Mouse (Mus musculus) intestine, embryonic 16.5 days (tissue): ENCODE measurements around the gene Afap1. TPM values are rescaled to one million over a fixed set of nuclear protein-coding genes. Genes with fewer than 3 reads are reported as not detected.

Experiments used
- ATAC-seq: fragments of 200-750 bp; cut with Nextera tagmentation; 2 replicates; pipeline ENCODE4 v1.8.0; 2017; ENCODE audit warnings: moderate TSS enrichment, moderate library complexity
- H3K27ac ChIP-seq: fragments of 300-500 bp; sonication (generic); 2 replicates; pipeline ENCODE4 v1.5.1; 2014; ENCODE audit warnings: mild to moderate bottlenecking, low read length
- H3K27me3 ChIP-seq: fragments of 300-500 bp; sonication (generic); replicated peaks from 2 replicates; pipeline ENCODE4 v1.6.1; 2014; ENCODE audit warnings: low read length, control low read depth, mixed read lengths; ENCODE audit not compliant: control insufficient read depth, insufficient read depth
- H3K36me3 ChIP-seq: fragments of 300-500 bp; sonication (generic); 2 replicates; pipeline ENCODE4 v1.6.1; 2014; ENCODE audit warnings: low read length, control low read depth; ENCODE audit not compliant: control insufficient read depth, insufficient read depth
- H3K4me1 ChIP-seq: fragments of 300-500 bp; sonication (generic); 2 replicates; pipeline ENCODE4 v1.6.1; 2014; ENCODE audit warnings: low read length, control low read depth, mixed read lengths; ENCODE audit not compliant: control insufficient read depth, insufficient read depth
- H3K4me2 ChIP-seq: fragments of 300-500 bp; sonication (generic); 2 replicates; pipeline ENCODE4 v1.6.1; 2014; ENCODE audit warnings: low read depth, low read length, control low read depth
- H3K4me3 ChIP-seq: fragments of 300-500 bp; sonication (generic); 2 replicates; pipeline ENCODE4 v1.5.1; 2014; ENCODE audit warnings: mild to moderate bottlenecking, low read length
- H3K9ac ChIP-seq: fragments of 300-500 bp; sonication (generic); 2 replicates; pipeline ENCODE4 v1.6.1; 2014; ENCODE audit warnings: low read depth, low read length
- H3K9me3 ChIP-seq: fragments of 300-500 bp; sonication (generic); 2 replicates; pipeline ENCODE4 v1.6.1; 2016; ENCODE audit warnings: low read length, control low read depth; ENCODE audit not compliant: control insufficient read depth
- WGBS: fragments of 180-500 bp; shearing (Covaris S2); extraction: QIAGEN DNeasy Blood & Tissue Kit; methylation state at CpG from one replicate; pipeline ENCODE4 v1.1.7; 2014; 5-methylcytosine and 5-hydroxymethylcytosine counted together
- polyA plus RNA-seq: library from polyadenylated mRNA; unstranded; fragments of >200 nt; fragmentation: Nextera tagmentation; extraction: Ambion mirVana; gene quantifications from 2 replicates; pipeline ENCODE4 v1.2.1, GENCODE M21; 2015

Gene Afap1
- polyA plus RNA-seq, 1 experiment from 2014 or later: 12.6 TPM

DNA sequence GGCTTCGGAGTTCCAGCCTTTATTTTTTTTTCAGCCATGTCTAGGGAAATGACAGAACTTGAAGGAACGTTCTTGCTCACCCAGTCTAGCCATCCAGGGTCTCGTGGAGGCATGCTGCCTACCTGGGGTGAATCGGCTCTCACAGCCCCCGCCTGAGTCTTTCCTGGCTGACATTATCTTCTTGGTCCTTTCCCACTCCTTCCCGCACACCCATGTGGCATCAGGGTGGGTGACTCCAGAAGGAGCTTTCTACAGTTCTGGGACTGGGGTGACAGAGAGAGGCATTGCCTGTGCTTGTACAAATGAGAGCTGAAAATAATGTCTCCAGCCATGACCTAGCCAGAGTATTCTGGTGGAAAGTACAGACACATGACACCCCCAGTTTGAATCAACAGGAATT lies 28.0 kb downstream of the Afap1 start:
- no peaks in the 10 kb centered on the region for H3K9me3 ChIP-seq
- ATAC-seq: no peak
- peak overlapping the region; percentile 86 for H3K27ac ChIP-seq
- H3K36me3 ChIP-seq: no peaks in the 10 kb centered on the region
- H3K4me2 ChIP-seq: 0 out of 2 replicates have a peak overlapping the region, but pooled peaks have one; percentile 11
- H3K4me3 ChIP-seq: no peak overlapping the region
- H3K27me3 ChIP-seq: no peaks in the 10 kb centered on the region
- H3K4me1 ChIP-seq: peaks cover 71% of the 10 kb centered on the region
- WGBS: 57% methylated on average over 6 of the region's 6 CpGs
- peak overlapping the region; percentile 27; the same call in 1 of the 2 replicates for H3K9ac ChIP-seq

DNA sequence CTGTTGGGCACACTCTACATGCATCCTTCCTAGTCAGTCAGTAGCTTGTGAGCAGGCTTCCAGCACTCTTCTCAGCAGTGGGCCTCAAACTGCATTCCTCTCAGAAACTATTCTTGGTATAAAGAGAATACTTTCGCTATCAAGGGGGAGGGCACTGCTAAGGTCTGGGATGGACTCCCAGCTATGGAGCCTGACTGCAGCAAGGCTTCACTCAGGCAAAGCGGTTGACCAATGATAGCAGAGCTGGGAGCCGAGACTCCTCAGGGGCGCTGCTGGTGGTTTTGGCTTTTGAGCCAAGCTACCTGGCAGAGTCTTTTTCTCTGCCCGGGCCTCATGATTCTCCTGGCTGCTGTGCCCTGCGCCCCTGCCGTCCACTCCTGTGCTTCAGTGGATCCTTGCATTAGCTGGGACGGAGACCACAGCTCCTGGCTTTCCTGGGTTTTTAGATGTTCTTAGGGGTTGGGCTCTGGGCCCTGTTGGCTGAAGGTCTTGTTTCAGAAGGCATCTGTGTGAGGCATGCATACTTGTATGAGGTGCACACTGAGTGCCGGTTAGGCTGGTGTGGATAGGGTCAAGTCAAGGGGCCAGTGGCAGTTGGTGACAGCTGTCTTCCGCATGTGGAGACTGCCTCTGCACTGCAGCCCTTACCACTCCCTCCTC lies 28.6 kb downstream of the Afap1 start:
- Histone ChIP-seq H3K27ac (peak overlapping the region; percentile 86), H3K27me3 (no peaks in the 10 kb centered on the region), H3K9me3 (no peaks in the 10 kb centered on the region), H3K4me1 (peaks cover 74% of the 10 kb centered on the region), H3K4me2 (peak overlapping the region; percentile 46), H3K9ac (peak overlapping the region; percentile 41), H3K36me3 (no peaks in the 10 kb centered on the region), H3K4me3 (peak overlapping the region; percentile 23; the same call in 1 of the 2 replicates)
- 29% methylated on average over 10 of the region's 10 CpGs for WGBS
- peak; percentile 89 for ATAC-seq

DNA sequence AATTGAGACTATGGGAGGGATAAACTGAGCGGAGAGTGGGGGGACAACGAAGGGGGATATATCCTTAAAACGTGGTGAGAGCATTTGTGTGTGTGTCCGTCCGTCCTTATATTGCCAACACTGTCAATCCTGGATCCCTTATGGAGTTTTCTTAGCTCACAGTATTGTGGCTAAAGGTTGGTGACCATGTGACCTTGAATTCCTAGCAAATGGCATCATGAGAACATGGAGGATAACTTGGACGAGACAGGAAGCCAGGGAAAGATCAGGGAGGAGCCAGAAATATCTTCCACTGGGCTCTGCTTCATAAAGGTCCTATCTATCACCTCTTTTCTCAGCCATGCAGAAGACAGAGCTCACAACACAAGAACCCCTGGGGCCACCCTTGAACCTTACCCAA lies 30.3 kb downstream of the Afap1 start:
- 83% methylated on average over 6 of the region's 6 CpGs for WGBS
- Histone ChIP-seq H3K27me3 (no peaks in the 10 kb centered on the region), H3K36me3 (no peaks in the 10 kb centered on the region), H3K9ac (no peak overlapping the region), H3K9me3 (no peaks in the 10 kb centered on the region), H3K4me2 (no peak overlapping the region), H3K27ac (no peak overlapping the region), H3K4me3 (no peak overlapping the region), H3K4me1 (peaks cover 72% of the 10 kb centered on the region)
- ATAC-seq: no peak

DNA sequence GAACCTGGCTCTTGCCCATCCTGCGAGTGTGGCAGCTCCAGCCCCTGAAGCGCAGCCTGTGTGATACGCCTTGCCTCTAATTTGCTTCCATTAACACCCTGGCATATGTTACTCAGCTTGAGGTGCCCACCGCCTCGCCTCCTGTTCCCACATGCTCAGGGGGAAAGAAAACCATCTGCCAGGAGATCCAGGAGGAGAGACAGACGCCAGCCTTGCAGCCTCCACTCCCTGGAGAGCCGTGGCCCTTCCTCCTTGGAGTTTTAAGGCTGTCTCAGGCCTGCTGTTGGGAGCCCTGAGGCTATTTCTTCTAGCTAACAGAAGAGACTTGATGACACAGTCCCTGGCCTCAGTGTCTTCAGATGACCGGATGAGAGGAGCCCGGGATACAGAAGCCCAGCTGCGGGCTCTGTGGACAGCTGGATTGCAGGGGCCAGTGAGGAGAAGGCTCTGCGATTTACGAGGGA lies 32.1 kb downstream of the Afap1 start:
- no peak for ATAC-seq
- H3K9me3 ChIP-seq: no peaks in the 10 kb centered on the region
- H3K36me3 ChIP-seq: no peaks in the 10 kb centered on the region
- H3K4me3 ChIP-seq: no peak overlapping the region
- peak overlapping the region; percentile 47; the same call in 1 of the 2 replicates for H3K9ac ChIP-seq
- H3K4me1 ChIP-seq: peaks cover 60% of the 10 kb centered on the region
- WGBS: 53% methylated on average over 12 of the region's 12 CpGs
- no peak overlapping the region for H3K4me2 ChIP-seq
- H3K27ac ChIP-seq: peak overlapping the region; percentile 73
- no peaks in the 10 kb centered on the region for H3K27me3 ChIP-seq

DNA sequence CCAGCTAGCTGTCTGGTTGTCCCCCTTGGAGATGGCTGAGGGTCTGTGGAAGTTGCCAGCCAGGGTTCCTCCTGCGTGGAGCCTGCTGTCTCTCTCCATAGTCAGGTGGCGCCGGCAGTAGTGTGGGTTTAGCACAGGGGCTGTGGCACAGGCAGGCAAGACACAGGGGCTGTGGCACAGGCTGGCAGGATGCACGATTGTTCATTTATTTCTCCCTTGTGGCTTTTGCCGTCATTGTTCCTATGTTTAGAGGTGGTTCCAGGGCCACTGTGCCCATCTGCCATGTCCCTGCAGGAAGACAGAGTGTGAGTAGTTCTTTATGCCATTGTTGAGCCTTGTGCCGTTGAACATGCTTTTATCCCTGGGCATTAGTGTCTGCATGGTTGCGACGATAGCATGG lies 33.4 kb downstream of the Afap1 start:
- Histone ChIP-seq H3K4me1 (peaks cover 54% of the 10 kb centered on the region), H3K27ac (no peak overlapping the region), H3K27me3 (no peaks in the 10 kb centered on the region), H3K4me2 (no peak overlapping the region), H3K9ac (no peak overlapping the region), H3K36me3 (no peaks in the 10 kb centered on the region), H3K4me3 (no peak overlapping the region), H3K9me3 (no peaks in the 10 kb centered on the region)
- no peak for ATAC-seq
- 77% methylated on average over 8 of the region's 8 CpGs for WGBS

DNA sequence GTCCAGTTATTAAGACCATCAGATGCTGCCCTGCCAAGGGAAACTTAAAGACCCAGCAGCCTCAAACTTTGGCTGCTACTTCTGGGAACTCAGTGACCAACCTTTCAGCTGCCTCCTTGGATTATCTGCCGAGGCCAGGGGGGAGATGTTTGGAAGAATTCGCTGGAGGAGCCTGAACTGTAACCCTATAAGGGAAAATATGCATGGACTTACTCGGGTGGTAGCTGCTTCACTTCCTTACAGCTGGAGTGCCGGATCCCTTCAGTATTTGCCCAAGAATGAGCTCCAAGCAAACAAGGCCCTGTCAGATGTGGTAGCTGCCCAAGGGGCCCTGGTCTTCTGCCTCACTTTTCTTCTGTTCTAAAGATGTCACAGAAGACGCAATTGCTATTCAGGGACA lies 38.2 kb downstream of the Afap1 start:
- H3K9ac ChIP-seq: no peak overlapping the region
- WGBS: 31% methylated on average over 5 of the region's 5 CpGs
- peaks cover 34% of the 10 kb centered on the region for H3K4me1 ChIP-seq
- no peaks in the 10 kb centered on the region for H3K9me3 ChIP-seq
- no peak overlapping the region for H3K4me2 ChIP-seq
- peak overlapping the region; percentile 64 for H3K27ac ChIP-seq
- H3K36me3 ChIP-seq: no peaks in the 10 kb centered on the region
- H3K27me3 ChIP-seq: no peaks in the 10 kb centered on the region
- ATAC-seq: no peak
- H3K4me3 ChIP-seq: no peak overlapping the region

DNA sequence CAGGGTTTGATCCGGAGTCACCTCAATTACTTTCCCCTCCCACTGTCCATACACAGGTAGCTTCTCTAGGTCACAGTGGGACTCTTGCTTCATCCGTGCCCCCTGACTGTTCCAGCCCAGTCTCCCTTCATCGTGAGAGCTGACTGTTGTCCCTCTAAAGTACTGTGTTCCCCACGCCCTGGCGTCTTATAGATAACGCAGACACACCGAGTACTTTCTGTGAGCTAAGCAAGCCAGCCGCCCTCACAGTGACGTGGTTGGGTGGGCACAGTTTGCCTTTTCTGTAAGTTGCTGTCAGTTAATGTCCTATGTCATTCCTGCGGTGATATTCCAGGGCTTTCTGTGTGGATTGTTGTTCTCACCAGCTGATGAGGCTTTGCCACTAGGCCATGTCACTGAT lies 39.9 kb downstream of the Afap1 start:
- 72% methylated on average over 10 of the region's 10 CpGs for WGBS
- Histone ChIP-seq H3K4me1 (peaks cover 26% of the 10 kb centered on the region), H3K4me2 (no peak overlapping the region), H3K4me3 (no peak overlapping the region), H3K27ac (no peak overlapping the region), H3K27me3 (no peaks in the 10 kb centered on the region), H3K36me3 (no peaks in the 10 kb centered on the region), H3K9me3 (no peaks in the 10 kb centered on the region), H3K9ac (no peak overlapping the region)
- ATAC-seq: no peak

DNA sequence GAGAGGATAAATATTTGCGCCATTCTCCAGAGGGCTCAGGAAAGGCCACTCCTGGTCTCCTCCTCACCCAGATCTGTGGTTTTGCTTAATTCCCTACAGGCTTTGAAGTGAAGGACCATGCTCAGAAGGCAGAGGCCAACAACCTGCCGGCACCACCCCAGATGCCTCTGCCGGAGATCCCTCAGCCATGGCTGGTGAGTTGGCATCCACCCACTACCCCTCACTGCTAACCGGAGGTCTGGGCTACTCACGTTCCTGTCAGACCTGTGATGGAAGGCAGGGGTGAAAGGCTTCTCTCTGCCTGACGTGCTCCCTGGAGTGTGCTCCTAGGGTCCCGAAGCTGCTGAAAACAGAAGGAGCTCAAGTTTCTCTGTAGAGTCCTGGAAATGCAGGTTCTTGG lies 42.8 kb downstream of the Afap1 start:
- Histone ChIP-seq H3K36me3 (no peaks in the 10 kb centered on the region), H3K9ac (no peak overlapping the region), H3K27me3 (no peaks in the 10 kb centered on the region), H3K4me1 (peaks cover 36% of the 10 kb centered on the region), H3K27ac (no peak overlapping the region), H3K4me2 (no peak overlapping the region), H3K9me3 (no peaks in the 10 kb centered on the region), H3K4me3 (no peak overlapping the region)
- no peak for ATAC-seq
- WGBS: 69% methylated on average over 7 of the region's 7 CpGs

DNA sequence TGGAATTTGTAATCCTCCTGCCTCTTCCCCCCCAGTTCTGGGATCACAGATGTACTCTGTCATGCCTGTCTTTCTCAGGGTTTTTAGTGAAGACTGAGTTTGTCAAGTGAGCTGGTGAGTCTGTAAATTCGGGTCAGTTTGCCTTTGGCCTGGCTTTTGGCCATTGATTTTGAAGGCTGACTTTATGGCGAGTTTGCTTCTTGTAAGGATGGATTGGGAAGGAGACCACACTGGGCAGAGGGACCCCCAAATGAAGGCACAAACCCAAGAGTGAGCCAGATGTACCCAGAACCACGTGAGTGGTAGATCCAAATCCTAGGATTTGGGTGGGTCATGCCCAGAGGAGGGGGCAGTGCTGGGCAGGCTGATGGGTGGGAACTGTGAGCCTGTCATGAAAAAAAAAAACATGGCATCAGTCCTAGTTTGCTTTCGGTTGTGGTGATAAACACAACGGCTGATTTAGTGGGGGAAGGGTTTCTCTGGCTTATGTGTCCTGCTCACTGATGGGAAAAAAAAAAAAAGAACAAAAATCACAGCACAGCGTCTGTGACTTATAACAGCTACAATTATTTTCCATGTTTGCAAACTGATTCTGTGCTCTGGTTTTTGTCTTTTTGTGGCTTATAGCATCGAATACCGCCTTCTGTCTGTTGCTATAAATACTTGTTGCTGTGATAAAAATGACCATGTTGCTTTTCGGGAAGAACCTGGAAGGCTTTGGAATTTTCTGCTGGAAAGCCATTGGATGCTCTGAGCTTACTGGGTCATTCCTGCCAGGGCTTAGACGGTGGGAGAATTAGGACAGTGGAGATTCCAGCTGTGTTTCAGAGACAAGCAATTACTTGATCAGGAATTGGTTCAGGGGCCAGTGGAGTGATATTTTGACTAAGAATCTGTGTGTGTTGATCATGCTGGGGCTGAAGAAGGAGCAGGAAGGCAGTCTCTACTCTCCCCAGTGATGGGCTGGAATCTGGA lies 45.4 kb downstream of the Afap1 start:
- Histone ChIP-seq H3K36me3 (no peaks in the 10 kb centered on the region), H3K4me1 (peaks cover 21% of the 10 kb centered on the region), H3K4me3 (no peak overlapping the region), H3K27me3 (no peaks in the 10 kb centered on the region), H3K27ac (peak overlapping the region; percentile 48), H3K9me3 (no peaks in the 10 kb centered on the region), H3K4me2 (no peak overlapping the region), H3K9ac (no peak overlapping the region)
- ATAC-seq: no peak
- WGBS: 48% methylated on average over 10 of the region's 10 CpGs
